In the genomic region with DNA sequence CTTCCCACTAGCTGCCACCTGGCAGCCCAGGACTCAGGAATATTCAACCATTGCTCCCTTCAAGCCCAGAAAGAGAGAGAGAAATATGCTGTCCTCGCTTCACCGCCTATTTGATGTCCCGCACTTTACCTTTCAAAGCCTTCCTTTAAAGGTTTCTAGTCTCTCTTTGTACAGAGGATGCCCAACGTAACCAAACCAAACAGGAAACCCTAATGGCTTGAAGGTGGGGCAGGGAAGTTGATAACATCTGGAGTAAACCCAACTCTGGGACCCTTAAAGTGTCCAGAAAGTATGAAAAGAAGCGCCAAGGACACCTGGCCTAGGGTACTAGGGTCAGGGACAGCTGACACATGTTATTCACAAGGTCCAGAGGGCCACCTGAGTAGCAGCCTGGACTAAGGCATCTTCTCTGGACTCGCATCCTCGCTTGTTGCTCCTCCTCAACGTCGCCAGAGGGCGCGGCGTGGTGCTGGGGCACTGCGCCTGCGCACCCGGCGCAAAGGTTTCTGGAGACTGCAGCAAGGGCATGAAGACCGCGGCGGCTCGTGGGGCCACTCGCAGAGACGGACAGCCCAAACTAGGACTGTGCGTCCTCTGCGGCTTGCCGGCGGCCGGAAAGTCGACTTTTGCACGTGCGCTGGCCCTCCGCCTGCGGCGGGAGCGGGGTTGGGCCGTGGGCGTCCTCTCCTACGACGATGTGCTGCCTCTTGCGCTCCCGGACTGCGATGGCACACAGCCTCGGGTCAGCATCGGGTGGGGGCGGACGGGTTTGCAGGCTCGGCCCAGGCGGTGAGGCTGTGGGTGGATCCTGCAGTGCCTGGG, we compare ENCODE assay signal across 8 mouse cellular contexts. TPM values are rescaled to one million over a fixed set of nuclear protein-coding genes. Genes with fewer than 3 reads are reported as not detected.
A peak's percentile ranks its signal among the peaks of the same experiment; 100 is the strongest.
DNase-seq lines count a peak whose midpoint lies in the region; ATAC-seq and TF ChIP-seq lines count a peak whose summit lies in the region.

Gene Pstk (plus strand): TSS at position 494 of the 822 bp plus-strand sequence.

- TF ChIP-seq POLR2A in brain, embryonic 14.5 days (IDR thresholded peaks at IDR 0.05; ENCODE audit: borderline replicate concordance, extremely low read depth, insufficient read depth, insufficient read length, poor library complexity, severe bottlenecking): peak; percentile 78; the same call in 1 of the 2 replicates
- peak; percentile 83; the same call in 1 of the 2 replicates for TF ChIP-seq POLR2A in liver, adult 2 months (IDR thresholded peaks at IDR 0.05; ENCODE audit: extremely low read depth, insufficient read depth, low read length)
- peak; percentile 99 for TF ChIP-seq POLR2A in myocyte (IDR thresholded peaks at IDR 0.05; ENCODE audit: insufficient read length, low read depth)

- peak within 1 kb of the TSS; percentile 98 for H3K27ac ChIP-seq in heart, embryonic 11.5 days (ENCODE audit: low read depth, low read length)
- peak within 1 kb of the TSS; percentile 96 for H3K27ac ChIP-seq in kidney, embryonic 16.5 days (ENCODE audit: low read length)
- H3K27ac ChIP-seq in liver, adult 2 months (replicated peaks; ENCODE audit: insufficient read depth, low read depth, low read length): peak within 1 kb of the TSS; percentile 62

- H3K79me3 ChIP-seq in C2C12 (ENCODE audit: low read depth): no peaks in the 10 kb centered on the region

- peaks cover 29% of the 10 kb centered on the region for H3K4me1 ChIP-seq in erythroblast, embryonic 14.5 days (ENCODE audit: control insufficient read depth)
- peaks cover 5% of the 10 kb centered on the region for H3K4me1 ChIP-seq in heart, embryonic 11.5 days (ENCODE audit: control insufficient read depth, insufficient read depth, low read length)
- H3K4me1 ChIP-seq in kidney, embryonic 16.5 days (ENCODE audit: insufficient read depth, low read length): peaks cover 8% of the 10 kb centered on the region
- peaks cover 3% of the 10 kb centered on the region; the same call in 1 of the 2 replicates for H3K4me1 ChIP-seq in liver, adult 2 months (ENCODE audit: control insufficient read depth, insufficient read depth, low read length)

- H3ac ChIP-seq in C2C12 (ENCODE audit: control insufficient read depth, insufficient read length, low read depth) (peak within 1 kb of the TSS; percentile 78), myocyte (ENCODE audit: control insufficient read depth, insufficient read length) (peak within 1 kb of the TSS; percentile 85)

- H3K9ac ChIP-seq in heart, embryonic 11.5 days (ENCODE audit: low read depth, low read length): peak within 1 kb of the TSS; percentile 96
- H3K9ac ChIP-seq in kidney, embryonic 16.5 days (replicated peaks; ENCODE audit: low read length): peak within 1 kb of the TSS; percentile 94
- H3K9ac ChIP-seq in liver, adult 2 months (ENCODE audit: low read depth, low read length): peak within 1 kb of the TSS; percentile 80

- H3K79me2 ChIP-seq in C2C12 (ENCODE audit: control insufficient read depth, insufficient read depth) (peaks cover 7% of the 10 kb centered on the region), myocyte (ENCODE audit: control insufficient read depth, insufficient read depth) (peaks cover 6% of the 10 kb centered on the region)
- peaks cover 4% of the 10 kb centered on the region; the same call in 1 of the 2 replicates for H3K79me2 ChIP-seq in liver, adult 2 months (ENCODE audit: control insufficient read depth, insufficient read depth, low read length)

- peak; percentile 92 for ATAC-seq in heart, embryonic 11.5 days (replicated peaks; ENCODE audit: insufficient number of reproducible peaks, low FRiP score, low TSS enrichment)
- peak; percentile 97 for ATAC-seq in kidney, embryonic 16.5 days (ENCODE audit: low FRiP score, low TSS enrichment)

- H3K4me3 ChIP-seq in C2C12 (ENCODE audit: insufficient read depth, poor library complexity, severe bottlenecking) (peak within 1 kb of the TSS; percentile 37), myocyte (peak within 1 kb of the TSS; percentile 37)
- peak within 1 kb of the TSS; percentile 83 for H3K4me3 ChIP-seq in erythroblast, embryonic 14.5 days (replicated peaks)
- peak within 1 kb of the TSS; percentile 82 for H3K4me3 ChIP-seq in heart, embryonic 11.5 days (ENCODE audit: low read depth, low read length)
- H3K4me3 ChIP-seq in kidney, embryonic 16.5 days (ENCODE audit: low read length): peak within 1 kb of the TSS; percentile 75
- H3K4me3 ChIP-seq in liver, adult 2 months (ENCODE audit: insufficient read depth, low read depth, low read length): peak within 1 kb of the TSS; percentile 68

- peak within 1 kb of the TSS; percentile 82 for H3K4me2 ChIP-seq in heart, embryonic 11.5 days
- H3K4me2 ChIP-seq in kidney, embryonic 16.5 days (replicated peaks; ENCODE audit: low read depth, low read length): peak within 1 kb of the TSS; percentile 59
- H3K4me2 ChIP-seq in myocyte (ENCODE audit: low read depth): peak within 1 kb of the TSS; percentile 89

- 4% methylated on average over 45 of the region's 47 CpGs for WGBS in heart, embryonic 11.5 days (ENCODE audit: insufficient replicate concordance)
- 6% methylated on average over 47 of the region's 47 CpGs for WGBS in kidney, embryonic 16.5 days
- 5% methylated on average over 47 of the region's 47 CpGs for WGBS in liver, adult 2 months

- peak; percentile 90 for TF ChIP-seq CTCF in C2C12 (IDR thresholded peaks at IDR 0.05; ENCODE audit: control insufficient read depth, insufficient read depth, insufficient read length)
- peak; percentile 88 for TF ChIP-seq CTCF in brain, embryonic 14.5 days (IDR thresholded peaks at IDR 0.05; ENCODE audit: borderline replicate concordance, extremely low read depth, insufficient read depth, insufficient read length)
- TF ChIP-seq CTCF in liver, adult 2 months (IDR thresholded peaks at IDR 0.05; ENCODE audit: low read depth, low read length): peak; percentile 90

- H3K27me3 ChIP-seq in C2C12 (ENCODE audit: control insufficient read depth, insufficient read depth, insufficient read length) (no peaks in the 10 kb centered on the region), myocyte (ENCODE audit: control insufficient read depth, insufficient read depth, insufficient read length) (no peaks in the 10 kb centered on the region)
- peaks cover 14% of the 10 kb centered on the region for H3K27me3 ChIP-seq in erythroblast, embryonic 14.5 days (ENCODE audit: control insufficient read depth)
- H3K27me3 ChIP-seq in heart, embryonic 11.5 days (ENCODE audit: control insufficient read depth, insufficient read depth, low read length): no peaks in the 10 kb centered on the region
- H3K27me3 ChIP-seq in kidney, embryonic 16.5 days (ENCODE audit: insufficient read depth, low read length): no peaks in the 10 kb centered on the region
- H3K27me3 ChIP-seq in liver, adult 2 months (ENCODE audit: control insufficient read depth, insufficient read depth, low read length): no peaks in the 10 kb centered on the region
- H3K27me3 ChIP-seq in splenic B cell, adult 2 months (ENCODE audit: control insufficient read depth, insufficient read depth, low read length, poor library complexity, severe bottlenecking): no peaks in the 10 kb centered on the region

- DNase-seq in brain, embryonic 14.5 days (ENCODE audit: low read depth): peak; percentile 95
- DNase-seq in liver, adult 2 months (ENCODE audit: extremely low read depth, low read depth, low spot score): peak; percentile 80
- DNase-seq in splenic B cell, adult 2 months (ENCODE audit: low read depth, low spot score): peak; percentile 93

- H3K36me3 ChIP-seq in C2C12 (ENCODE audit: control insufficient read depth, insufficient read depth): no peaks in the 10 kb centered on the region
- H3K36me3 ChIP-seq in erythroblast, embryonic 14.5 days (ENCODE audit: control insufficient read depth): peaks cover 10% of the 10 kb centered on the region
- H3K36me3 ChIP-seq in heart, embryonic 11.5 days (ENCODE audit: control insufficient read depth, insufficient read depth, low read length): no peaks in the 10 kb centered on the region
- H3K36me3 ChIP-seq in kidney, embryonic 16.5 days (ENCODE audit: insufficient read depth, low read length): no peaks in the 10 kb centered on the region; the same call in 1 of the 2 replicates
- H3K36me3 ChIP-seq in liver, adult 2 months (ENCODE audit: control insufficient read depth, insufficient read depth, low read length): peaks cover 1% of the 10 kb centered on the region; the same call in 1 of the 2 replicates
- no peaks in the 10 kb centered on the region for H3K36me3 ChIP-seq in myocyte (ENCODE audit: control insufficient read depth, insufficient read depth)
- no peaks in the 10 kb centered on the region for H3K36me3 ChIP-seq in splenic B cell, adult 2 months (ENCODE audit: control insufficient read depth, insufficient read depth, low read length, poor library complexity, severe bottlenecking)

- no peaks in the 10 kb centered on the region for H3K9me3 ChIP-seq in erythroblast, embryonic 14.5 days (ENCODE audit: control insufficient read depth, low read length)
- no peaks in the 10 kb centered on the region for H3K9me3 ChIP-seq in heart, embryonic 11.5 days (replicated peaks; ENCODE audit: control insufficient read depth, low read length)
- H3K9me3 ChIP-seq in kidney, embryonic 16.5 days (ENCODE audit: low read length): no peaks in the 10 kb centered on the region

TF ChIP-seq in C2C12, 6 proteins besides CTCF, POLR2A, EP300 and RAD21 (continues in another document):
- TF ChIP-seq USF1 (IDR thresholded peaks at IDR 0.05; ENCODE audit: low read depth) (no peak), CEBPB (IDR thresholded peaks at IDR 0.05; ENCODE audit: low read depth) (no peak), MYOD1 (IDR thresholded peaks at IDR 0.05; ENCODE audit: control insufficient read depth, insufficient read length, low read depth) (no peak), FOSL1 (IDR thresholded peaks at IDR 0.05; ENCODE audit: insufficient read depth, low read length, poor library complexity, severe bottlenecking) (no peak), MYOG (IDR thresholded peaks at IDR 0.05; ENCODE audit: control insufficient read depth, extremely low read depth, insufficient read length) (no peak)

TF ChIP-seq in myocyte, 11 proteins besides CTCF, POLR2A, EP300 and RAD21:
- TF ChIP-seq POLR2AphosphoS2 (IDR thresholded peaks at IDR 0.05; ENCODE audit: insufficient read length, low read depth) (peak; percentile 96), MYOD1 (IDR thresholded peaks at IDR 0.05; ENCODE audit: control insufficient read depth in 1 of 3, insufficient read length in 2 of 3, low read depth in 2 of 3) (peak in 2 of 3 experiments; percentile 1 to 19), MYOG (IDR thresholded peaks at IDR 0.05; ENCODE audit: control insufficient read depth in 1 of 3, insufficient read depth in 1 of 3, insufficient read length in 2 of 3, low read depth in 2 of 3) (peak in 2 of 3 experiments; percentile 18 to 41), E2F4 (IDR thresholded peaks at IDR 0.05; ENCODE audit: insufficient read depth) (no peak)
TF ChIP-seq in myocyte: peak in this region for 3.

RNA-seq across cellular contexts. Expression of gene Pstk, which starts in this region (rescaled TPM):
- 26.7 TPM for polyA plus RNA-seq in C2C12 (2012; fragmentation: generic; extraction: Trizol)
- polyA plus RNA-seq in brain, embryonic 14.5 days (2012; rRNA removed): 36.7 and 43.2 TPM in 2 replicates
- 1.7 and 2.4 TPM in 2 replicates for polyA plus RNA-seq in erythroblast, embryonic 14.5 days (2012)
- 74.5 and 94.3 TPM in 2 replicates for polyA plus RNA-seq in heart, embryonic 11.5 days (2014; fragmentation: Nextera tagmentation; extraction: Ambion mirVana)
- 65.1 and 66.1 TPM in 2 replicates for polyA plus RNA-seq in kidney, embryonic 16.5 days (2015; fragmentation: Nextera tagmentation; extraction: Ambion mirVana)
- total RNA-seq in liver, adult 2 months (2014; rRNA removed): 26.2 and 27.0 TPM in 2 replicates
- polyA plus RNA-seq in liver, adult 2 months (2012; rRNA removed): 26.7 and 30.9 TPM in 2 replicates
- 19.6 TPM for polyA plus RNA-seq in myocyte (2012; fragmentation: generic; extraction: Trizol)

Comparison
In these comparisons a context has a peak if more than half of its experiments do, and no peak if none do; other contexts are left out.
1. Peak in every context shown above with its lines: DNase-seq, ATAC-seq, H3K4me3 ChIP-seq and H3K27ac ChIP-seq.